Mouse (Mus musculus) cortical plate, adult 2 months (tissue): Measurements from ENCODE around the gene Sh2d4b.

ENCODE experiments used
- CTCF ChIP-seq: fragments of 200-500 bp; IDR thresholded peaks from 2 replicates; pipeline ENCODE4 v1.5.1; 2011; ENCODE audit warnings: mild to moderate bottlenecking, control low read depth, low read length; ENCODE audit not compliant: insufficient read depth; ENCODE audit errors: extremely low read depth
- POLR2A ChIP-seq: fragments of 200-500 bp; IDR thresholded peaks from 2 replicates; pipeline ENCODE4 v1.6.1; 2011; ENCODE audit warnings: mild to moderate bottlenecking, low read length, control low read depth; ENCODE audit not compliant: insufficient read depth; ENCODE audit errors: extremely low read depth

DNA sequence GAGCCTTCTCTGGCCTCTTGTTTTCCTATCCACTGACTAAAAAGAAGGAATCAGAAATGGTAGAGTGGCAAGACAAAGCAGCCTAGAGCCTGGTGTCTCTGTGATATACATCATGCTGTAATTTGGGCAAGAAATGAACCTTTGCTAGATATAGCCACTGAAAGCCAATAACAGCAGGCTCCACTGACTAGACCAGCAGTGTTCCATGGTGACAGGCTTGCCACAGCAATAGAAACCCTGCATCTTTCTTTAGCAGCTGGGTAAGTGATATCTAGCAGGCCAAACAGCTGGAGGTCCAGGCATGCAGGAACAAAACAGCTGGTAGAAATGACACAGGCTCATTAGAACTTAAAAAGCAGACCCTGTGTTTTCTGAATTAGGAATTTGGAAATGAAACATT, 18.5 kb downstream of the Sh2d4b start:
- TF ChIP-seq CTCF = no peak
- TF ChIP-seq POLR2A = no peak
